Mouse (Mus musculus): ENCODE data around the gene Dlgap1. TPM values are rescaled to one million over a fixed set of nuclear protein-coding genes. Genes with fewer than 3 reads are reported as not detected.

The Dlgap1 gene
- polyA plus RNA-seq, 1 experiment from 2014 or later = 34.9 TPM

DNA sequence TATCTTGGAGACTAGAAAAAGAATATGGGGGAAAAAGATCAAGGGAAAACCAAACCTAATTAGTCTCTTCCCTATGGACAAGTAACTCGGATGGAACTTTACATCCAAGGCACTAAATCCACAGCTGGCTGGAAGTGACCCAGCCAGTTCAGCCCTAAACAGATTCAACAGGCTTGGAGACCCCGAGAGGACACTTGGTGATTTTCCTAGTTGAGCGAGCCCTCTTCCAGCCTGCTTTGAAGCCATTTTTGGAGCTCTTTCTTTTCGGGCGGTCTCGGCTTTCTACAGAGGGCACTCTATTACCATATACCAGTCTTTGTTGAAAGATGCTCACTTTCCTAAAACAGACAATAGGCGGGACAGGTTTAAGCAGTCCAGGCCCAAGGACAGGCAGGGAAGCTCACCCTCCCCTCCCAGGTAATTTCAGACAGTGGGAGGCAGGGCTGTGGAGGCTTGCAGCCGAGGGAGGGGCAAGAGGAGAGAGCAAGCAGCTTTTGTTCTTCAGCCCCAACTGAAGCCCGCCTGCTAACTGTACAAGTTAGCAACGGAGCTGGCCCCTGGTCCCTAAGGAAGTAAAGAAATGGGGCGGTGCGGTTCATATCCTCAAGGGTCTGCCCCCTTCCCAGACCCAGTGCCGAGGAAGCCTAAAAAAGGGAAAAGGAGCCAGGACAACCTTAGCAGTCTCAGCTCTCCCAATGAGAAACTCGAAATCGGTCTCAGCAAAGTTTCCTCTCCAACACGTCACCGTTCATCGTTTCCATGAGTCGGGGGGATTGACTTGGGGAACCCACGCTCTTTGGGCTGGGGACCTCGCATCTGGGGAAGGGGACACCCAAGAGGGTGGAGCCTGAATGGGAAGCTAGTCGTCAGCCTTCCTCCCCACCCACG, 879.9 kb downstream of the Dlgap1 start:
- H3K4me2 ChIP-seq (replicated peaks) = peak overlapping the region; percentile 99
- peaks cover 42% of the 10 kb centered on the region for H3K27me3 ChIP-seq (ENCODE audit: control insufficient read depth, insufficient read depth, low read length)
- under 1% methylated on average over 23 of the region's 23 CpGs for WGBS
- DNase-seq (ENCODE audit: low spot score) (peak; percentile 47), ATAC-seq (ENCODE audit: low FRiP score) (peak; percentile 6; the same call in 1 of the 2 replicates)
- peak overlapping the region; percentile 63 for H3K9ac ChIP-seq
- H3K4me1 ChIP-seq (replicated peaks; ENCODE audit: control insufficient read depth, insufficient read depth, low read length) = peaks cover 36% of the 10 kb centered on the region; the same call in 1 of the 2 replicates
- H3K9me3 ChIP-seq (ENCODE audit: control insufficient read depth, low read length) = no peaks in the 10 kb centered on the region
- H3K36me3 ChIP-seq (replicated peaks; ENCODE audit: control insufficient read depth, insufficient read depth) = no peaks in the 10 kb centered on the region
- H3K4me3 ChIP-seq (replicated peaks; ENCODE audit: low read length) = peak overlapping the region; percentile 60
- peak overlapping the region; percentile 88 for H3K27ac ChIP-seq

DNA sequence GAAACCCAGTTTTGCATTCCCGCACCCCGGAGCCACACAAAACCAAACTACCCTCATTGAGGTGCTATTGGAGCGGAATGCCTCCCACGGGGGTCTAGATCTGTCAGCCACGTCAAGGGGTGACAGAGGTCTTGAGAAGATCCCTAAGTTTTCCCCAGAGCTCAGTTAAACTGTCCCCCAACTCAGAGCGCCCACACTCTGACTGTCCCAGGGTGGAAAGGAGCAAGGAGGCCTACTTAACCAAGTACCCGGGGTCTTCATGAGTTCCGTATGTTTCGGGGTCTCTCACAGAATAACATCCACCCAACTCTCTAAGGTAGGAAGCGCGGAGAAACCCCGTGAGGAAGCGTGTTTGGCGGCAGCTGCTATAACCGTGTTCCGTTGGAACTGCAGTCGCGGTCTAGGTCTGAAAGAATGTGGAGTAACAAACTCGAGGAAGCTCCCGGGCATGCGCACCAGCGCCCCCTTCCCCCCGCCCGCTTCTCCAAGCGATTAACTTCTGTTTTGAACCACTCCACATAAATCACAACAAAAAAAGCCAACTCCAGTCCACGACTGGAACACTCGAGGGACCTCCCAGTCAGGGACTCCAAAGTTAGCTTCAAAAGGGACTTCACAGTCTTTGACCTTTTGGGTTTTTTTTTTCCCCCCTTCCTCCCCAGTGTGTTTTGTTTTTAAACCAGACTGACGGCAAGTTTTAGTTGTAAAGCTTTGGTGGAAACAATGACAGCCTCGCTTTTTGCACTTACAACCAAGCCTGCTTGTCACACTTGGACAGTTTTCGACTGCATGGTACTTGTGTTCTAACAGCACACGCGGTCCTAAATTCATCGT, 880.7 kb downstream of the Dlgap1 start:
- Histone ChIP-seq H3K9ac (peak overlapping the region; percentile 63), H3K4me2 (replicated peaks) (peak overlapping the region; percentile 99), H3K36me3 (replicated peaks; ENCODE audit: control insufficient read depth, insufficient read depth) (no peaks in the 10 kb centered on the region), H3K4me1 (replicated peaks; ENCODE audit: control insufficient read depth, insufficient read depth, low read length) (peaks cover 36% of the 10 kb centered on the region; the same call in 1 of the 2 replicates), H3K4me3 (replicated peaks; ENCODE audit: low read length) (peak overlapping the region; percentile 60), H3K9me3 (ENCODE audit: control insufficient read depth, low read length) (no peaks in the 10 kb centered on the region), H3K27ac (peak overlapping the region; percentile 88), H3K27me3 (ENCODE audit: control insufficient read depth, insufficient read depth, low read length) (peaks cover 51% of the 10 kb centered on the region)
- ATAC-seq (ENCODE audit: low FRiP score) (no peak), DNase-seq (ENCODE audit: low spot score) (peak; percentile 83)
- under 1% methylated on average over 33 of the region's 33 CpGs for WGBS

DNA sequence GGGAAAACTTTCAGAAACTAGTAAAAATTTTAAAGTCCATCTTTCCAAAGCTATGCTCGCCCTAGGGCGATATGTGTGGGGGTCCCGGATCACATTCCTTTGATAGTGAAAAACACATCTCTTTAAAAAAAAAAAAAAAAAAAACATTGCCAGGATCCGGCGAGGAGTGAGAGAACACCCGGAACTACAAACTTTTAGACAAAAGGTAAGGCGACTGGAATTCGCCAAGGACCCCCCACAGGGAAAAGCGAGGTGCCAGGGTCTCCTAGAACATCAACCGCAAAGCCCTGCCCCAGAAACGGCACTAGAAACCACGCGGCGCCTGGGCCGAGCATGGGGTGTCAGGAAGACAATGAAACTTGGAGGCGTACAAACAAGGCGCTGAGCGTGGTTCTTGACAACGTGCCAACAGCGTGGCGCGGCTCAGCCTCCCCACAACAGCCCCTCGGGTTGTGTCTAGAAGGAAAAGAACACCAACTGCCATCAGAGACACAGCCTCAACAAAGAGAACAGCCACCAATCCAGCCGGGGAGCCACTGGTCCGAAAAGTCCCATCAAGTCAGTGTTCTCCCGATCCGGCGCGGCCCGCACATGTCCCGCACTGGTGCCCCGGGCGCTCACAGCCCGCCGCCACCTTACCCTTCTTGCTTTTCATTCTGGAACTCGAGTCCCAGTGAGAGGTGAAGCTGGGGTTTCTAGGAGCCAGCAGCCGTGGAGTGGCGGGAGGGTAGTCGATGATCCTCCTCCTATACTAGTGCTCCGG, 881.5 kb downstream of the Dlgap1 start:
- peaks cover 36% of the 10 kb centered on the region; the same call in 1 of the 2 replicates for H3K4me1 ChIP-seq (replicated peaks; ENCODE audit: control insufficient read depth, insufficient read depth, low read length)

DNA sequence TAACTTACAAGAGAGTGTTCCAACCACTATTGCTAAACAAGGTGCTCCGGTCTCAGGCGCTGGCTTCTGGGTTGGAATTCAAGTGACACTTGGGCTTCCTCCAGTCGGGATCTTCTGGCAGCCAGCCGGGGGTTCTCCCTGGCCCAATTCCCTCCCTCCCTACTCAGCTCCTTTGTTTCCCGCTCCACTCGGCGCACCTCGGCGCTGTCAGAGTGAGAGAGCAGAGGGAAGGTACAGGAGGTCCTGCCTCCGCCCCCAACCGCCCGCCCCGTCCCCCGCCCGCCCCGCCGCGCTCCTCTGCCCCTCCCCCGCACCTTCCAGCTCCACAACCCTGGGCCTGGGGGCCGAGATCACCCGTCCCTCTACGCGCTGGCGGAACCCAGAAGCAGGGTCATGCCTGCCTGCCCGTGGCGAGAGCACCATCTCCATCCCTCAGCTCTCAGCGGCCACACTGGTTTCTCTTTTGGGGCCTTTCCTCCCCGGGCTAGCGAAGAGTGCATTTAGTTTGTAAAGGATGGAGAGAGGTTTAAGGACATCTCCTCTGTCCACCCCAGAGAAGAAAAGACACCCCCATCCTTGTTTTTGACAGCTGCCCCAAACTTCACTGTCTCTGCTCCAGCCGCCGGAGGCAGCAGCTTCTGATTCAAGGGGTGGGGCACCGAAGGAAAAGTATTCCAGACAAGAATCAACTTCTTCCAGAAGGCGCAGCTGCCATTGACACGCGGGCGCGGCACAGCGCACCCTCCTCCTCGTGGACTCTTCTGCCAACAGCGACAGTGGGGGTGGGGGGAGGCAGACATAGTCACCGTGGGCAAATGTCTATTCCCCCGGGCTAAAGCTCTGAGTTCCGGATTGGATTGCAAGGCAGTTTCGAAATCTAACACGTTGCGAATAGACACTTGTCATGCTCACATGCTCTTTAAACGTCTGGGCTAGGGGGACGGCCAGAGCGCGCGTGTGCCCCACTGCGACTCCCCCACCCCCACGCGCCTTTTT, 882.4 kb downstream of the Dlgap1 start:
- ATAC-seq (ENCODE audit: low FRiP score) = peak; percentile 35
- Histone ChIP-seq H3K4me1 (replicated peaks; ENCODE audit: control insufficient read depth, insufficient read depth, low read length) (peaks cover 36% of the 10 kb centered on the region; the same call in 1 of the 2 replicates), H3K27ac (peak overlapping the region; percentile 88), H3K4me2 (replicated peaks) (peak overlapping the region; percentile 99), H3K9me3 (ENCODE audit: control insufficient read depth, low read length) (no peaks in the 10 kb centered on the region), H3K27me3 (ENCODE audit: control insufficient read depth, insufficient read depth, low read length) (peaks cover 51% of the 10 kb centered on the region), H3K4me3 (replicated peaks; ENCODE audit: low read length) (peak overlapping the region; percentile 60), H3K36me3 (replicated peaks; ENCODE audit: control insufficient read depth, insufficient read depth) (no peaks in the 10 kb centered on the region), H3K9ac (peak overlapping the region; percentile 63)
- no peak for DNase-seq (ENCODE audit: low spot score)
- under 1% methylated on average over 47 of the region's 54 CpGs for WGBS

More for the DNA sequence above, 881.5 kb downstream of the Dlgap1 start:
- peaks cover 51% of the 10 kb centered on the region for H3K27me3 ChIP-seq (ENCODE audit: control insufficient read depth, insufficient read depth, low read length)
- peak overlapping the region; percentile 88 for H3K27ac ChIP-seq
- H3K4me2 ChIP-seq (replicated peaks) = peak overlapping the region; percentile 99
- no peaks in the 10 kb centered on the region for H3K9me3 ChIP-seq (ENCODE audit: control insufficient read depth, low read length)
- DNase-seq (ENCODE audit: low spot score) = peak; percentile 59
- peak overlapping the region; percentile 63 for H3K9ac ChIP-seq
- ATAC-seq (ENCODE audit: low FRiP score) = peak; percentile 19; the same call in 1 of the 2 replicates
- H3K36me3 ChIP-seq (replicated peaks; ENCODE audit: control insufficient read depth, insufficient read depth) = no peaks in the 10 kb centered on the region
- peak overlapping the region; percentile 60 for H3K4me3 ChIP-seq (replicated peaks; ENCODE audit: low read length)
- under 1% methylated on average over 40 of the region's 40 CpGs for WGBS

DNA sequence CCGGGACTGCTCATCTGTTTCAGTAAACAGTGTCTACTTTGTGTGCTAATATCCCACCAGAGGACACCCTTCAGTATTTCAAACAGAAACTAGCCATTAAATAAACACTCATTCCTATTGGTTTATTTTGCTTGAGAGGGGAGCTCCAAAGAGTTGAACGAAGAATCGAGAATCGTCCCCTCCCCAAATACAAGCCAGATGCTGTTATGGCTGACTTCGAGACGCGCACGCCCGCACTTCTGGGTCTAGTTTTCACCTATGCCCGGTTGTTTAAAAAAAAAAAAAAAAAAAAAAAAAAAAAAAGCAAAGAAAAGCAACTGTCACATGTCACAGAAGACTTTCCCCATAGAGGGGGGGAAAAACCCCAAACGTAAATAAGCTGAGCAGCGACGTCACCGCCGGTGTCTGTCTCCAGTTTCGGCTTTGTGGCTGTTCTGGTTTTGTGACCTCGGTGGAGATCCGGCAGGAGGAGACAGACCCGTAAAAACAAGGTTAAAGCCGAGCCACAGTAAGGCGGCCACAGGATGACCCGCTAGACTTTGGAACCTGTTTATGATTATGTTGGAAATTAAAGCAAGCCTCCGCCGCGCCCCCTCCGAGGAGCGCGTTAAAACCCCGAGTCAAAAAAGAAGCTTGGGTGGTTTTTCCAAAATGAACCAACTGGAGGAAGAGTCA, 883.3 kb downstream of the Dlgap1 start:
- no peak for DNase-seq (ENCODE audit: low spot score)
- Histone ChIP-seq H3K27me3 (ENCODE audit: control insufficient read depth, insufficient read depth, low read length) (peaks cover 51% of the 10 kb centered on the region), H3K27ac (peak overlapping the region; percentile 88), H3K4me2 (replicated peaks) (peak overlapping the region; percentile 99), H3K36me3 (replicated peaks; ENCODE audit: control insufficient read depth, insufficient read depth) (no peaks in the 10 kb centered on the region), H3K4me1 (replicated peaks; ENCODE audit: control insufficient read depth, insufficient read depth, low read length) (peaks cover 36% of the 10 kb centered on the region; the same call in 1 of the 2 replicates), H3K9me3 (ENCODE audit: control insufficient read depth, low read length) (no peaks in the 10 kb centered on the region), H3K9ac (peak overlapping the region; percentile 63), H3K4me3 (replicated peaks; ENCODE audit: low read length) (peak overlapping the region; percentile 60)
- WGBS = under 1% methylated on average over 29 of the region's 29 CpGs
- no peak for ATAC-seq (ENCODE audit: low FRiP score)

DNA sequence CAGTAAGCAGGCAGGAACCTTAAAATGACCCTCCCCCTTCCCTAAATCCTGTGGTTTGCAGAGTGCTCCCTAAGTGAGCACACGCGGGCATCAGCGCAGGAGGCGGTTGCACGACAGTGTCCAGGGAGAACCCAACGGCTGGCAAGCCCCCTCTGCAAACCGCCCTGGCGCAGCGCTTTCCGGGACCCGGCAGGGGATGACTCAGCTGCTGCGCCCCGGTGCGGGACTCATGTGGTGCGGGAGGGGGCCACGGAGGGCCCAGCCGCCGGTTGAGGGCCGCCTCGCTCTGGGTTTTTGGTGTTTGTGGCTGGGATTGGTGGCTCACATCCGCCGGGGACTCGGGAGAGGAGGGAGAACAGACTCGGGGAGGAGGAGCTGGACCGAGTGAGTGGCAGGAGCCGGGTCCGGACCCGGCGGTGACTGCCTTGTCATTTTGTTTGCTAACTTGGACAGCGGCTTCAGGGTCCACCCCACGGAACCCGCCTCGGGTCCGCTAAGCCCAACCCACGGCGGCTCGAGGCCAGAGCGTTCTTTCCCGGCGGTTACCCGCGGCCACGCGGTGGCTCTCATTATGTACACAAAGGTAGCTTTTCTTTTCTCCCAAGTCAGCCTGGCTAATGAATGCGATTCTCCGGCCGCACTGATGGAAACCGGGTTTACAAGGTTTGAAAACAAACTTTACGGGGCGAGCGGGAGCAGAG, 884.0 kb downstream of the Dlgap1 start:
- under 1% methylated on average over 51 of the region's 51 CpGs for WGBS
- Histone ChIP-seq H3K4me1 (replicated peaks; ENCODE audit: control insufficient read depth, insufficient read depth, low read length) (peaks cover 36% of the 10 kb centered on the region; the same call in 1 of the 2 replicates), H3K36me3 (replicated peaks; ENCODE audit: control insufficient read depth, insufficient read depth) (no peaks in the 10 kb centered on the region), H3K27ac (peak overlapping the region; percentile 88), H3K9me3 (ENCODE audit: control insufficient read depth, low read length) (no peaks in the 10 kb centered on the region), H3K9ac (peak overlapping the region; percentile 63), H3K4me3 (replicated peaks; ENCODE audit: low read length) (peak overlapping the region; percentile 60), H3K27me3 (ENCODE audit: control insufficient read depth, insufficient read depth, low read length) (peaks cover 48% of the 10 kb centered on the region), H3K4me2 (replicated peaks) (peak overlapping the region; percentile 99)
- peak; percentile 64 for DNase-seq (ENCODE audit: low spot score)
- ATAC-seq (ENCODE audit: low FRiP score) = peak; percentile 75

DNA sequence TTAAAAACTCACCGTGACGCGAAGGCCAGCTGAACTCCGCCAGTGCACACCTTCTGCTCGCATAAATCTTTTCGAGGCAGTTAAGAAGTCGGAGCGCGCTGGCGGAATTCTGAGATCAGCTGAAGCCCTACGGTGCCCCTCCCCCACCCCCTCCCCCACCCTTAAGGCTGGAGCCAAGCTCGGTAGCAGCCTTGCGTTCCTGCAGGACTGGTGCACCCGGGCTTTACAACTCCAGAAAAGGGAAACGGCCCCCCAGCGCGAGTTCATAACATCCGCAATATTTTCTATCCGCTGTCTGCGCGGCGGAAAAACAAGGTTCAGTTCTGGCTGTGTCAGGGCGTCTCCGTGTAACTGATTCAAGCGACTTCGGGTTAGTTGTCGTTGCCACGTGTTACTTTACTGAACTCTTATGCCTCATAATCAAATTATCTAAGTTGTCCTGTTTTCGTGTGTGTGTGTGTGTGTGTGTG, 884.6 kb downstream of the Dlgap1 start, which contains the start of gene Tgif1:
Gene Tgif1, minus strand, starts transcription at position 111 of the 470 bp plus-strand sequence.
- Histone ChIP-seq H3K4me3 (replicated peaks; ENCODE audit: low read length) (peak within 1 kb of the TSS; percentile 60), H3K4me1 (replicated peaks; ENCODE audit: control insufficient read depth, insufficient read depth, low read length) (peaks cover 31% of the 10 kb centered on the region; the same call in 1 of the 2 replicates), H3K27ac (peak within 1 kb of the TSS; percentile 88), H3K9ac (peak within 1 kb of the TSS; percentile 63), H3K36me3 (replicated peaks; ENCODE audit: control insufficient read depth, insufficient read depth) (no peaks in the 10 kb centered on the region), H3K4me2 (replicated peaks) (peak within 1 kb of the TSS; percentile 99), H3K27me3 (ENCODE audit: control insufficient read depth, insufficient read depth, low read length) (peaks cover 41% of the 10 kb centered on the region), H3K9me3 (ENCODE audit: control insufficient read depth, low read length) (no peaks in the 10 kb centered on the region)
- DNase-seq (ENCODE audit: low spot score) (no peak), ATAC-seq (ENCODE audit: low FRiP score) (peak; percentile 41; the same call in 1 of the 2 replicates)
- WGBS = under 1% methylated on average over 29 of the region's 29 CpGs
